Mouse (Mus musculus) liver, embryonic 12.5 days (tissue): ENCODE results near the gene Rspry1. TPM values are rescaled to one million over a fixed set of nuclear protein-coding genes. Genes with fewer than 3 reads are reported as not detected.

Source experiments
- polyA plus RNA-seq: library from polyadenylated mRNA; unstranded; fragments of >200 nt; fragmentation: Nextera tagmentation; extraction: Ambion mirVana; gene quantifications from 2 replicates; pipeline ENCODE4 v1.2.1, GENCODE M21; 2016

The Rspry1 gene
- polyA plus RNA-seq, 1 experiment from 2014 or later: 24.8 TPM

Other genes with a start within 250 kb of the Rspry1 start
- gene Herpud1, start 215.5 kb upstream of the Rspry1 start, polyA plus RNA-seq: 76.5 and 84.4 TPM in 2 replicates
- gene Nlrc5, start 167.6 kb upstream of the Rspry1 start, polyA plus RNA-seq: 0.08 and 0.12 TPM in 2 replicates
- 3.3 and 3.9 TPM in 2 replicates for gene Cpne2, start 68.9 kb upstream of the Rspry1 start, polyA plus RNA-seq
- gene Fam192a, start 60 bp downstream of the Rspry1 start, polyA plus RNA-seq: 45.9 and 49.2 TPM in 2 replicates
- 42.3 and 44.9 TPM in 2 replicates for gene Arl2bp, start 64.7 kb downstream of the Rspry1 start, polyA plus RNA-seq
- gene Pllp, start 94.3 kb downstream of the Rspry1 start, polyA plus RNA-seq: 1.4 TPM in 2 replicates
- 0.07 and 0.23 TPM in 2 replicates for gene Ccl22, start 143.7 kb downstream of the Rspry1 start, polyA plus RNA-seq
- gene Cx3cl1, start 170.1 kb downstream of the Rspry1 start, polyA plus RNA-seq: 0.45 and 0.49 TPM in 2 replicates
- 0.36 TPM in 1 of 2 replicates, not detected in the other for gene Ccl17, start 208.5 kb downstream of the Rspry1 start, polyA plus RNA-seq
- gene Coq9, start 236.4 kb downstream of the Rspry1 start, polyA plus RNA-seq: 55.1 and 57.2 TPM in 2 replicates
- 80.9 and 83.4 TPM in 2 replicates for gene Ciapin1, start 236.4 kb downstream of the Rspry1 start, polyA plus RNA-seq